Mouse (Mus musculus): ENCODE measurements around the gene Pla2g6. TPM values are rescaled to one million over a fixed set of nuclear protein-coding genes. Genes with fewer than 3 reads are reported as not detected.

Pla2g6 gene
- total RNA-seq, 2 experiments from 2014 or later = 24.5 to 25.6 TPM

DNA sequence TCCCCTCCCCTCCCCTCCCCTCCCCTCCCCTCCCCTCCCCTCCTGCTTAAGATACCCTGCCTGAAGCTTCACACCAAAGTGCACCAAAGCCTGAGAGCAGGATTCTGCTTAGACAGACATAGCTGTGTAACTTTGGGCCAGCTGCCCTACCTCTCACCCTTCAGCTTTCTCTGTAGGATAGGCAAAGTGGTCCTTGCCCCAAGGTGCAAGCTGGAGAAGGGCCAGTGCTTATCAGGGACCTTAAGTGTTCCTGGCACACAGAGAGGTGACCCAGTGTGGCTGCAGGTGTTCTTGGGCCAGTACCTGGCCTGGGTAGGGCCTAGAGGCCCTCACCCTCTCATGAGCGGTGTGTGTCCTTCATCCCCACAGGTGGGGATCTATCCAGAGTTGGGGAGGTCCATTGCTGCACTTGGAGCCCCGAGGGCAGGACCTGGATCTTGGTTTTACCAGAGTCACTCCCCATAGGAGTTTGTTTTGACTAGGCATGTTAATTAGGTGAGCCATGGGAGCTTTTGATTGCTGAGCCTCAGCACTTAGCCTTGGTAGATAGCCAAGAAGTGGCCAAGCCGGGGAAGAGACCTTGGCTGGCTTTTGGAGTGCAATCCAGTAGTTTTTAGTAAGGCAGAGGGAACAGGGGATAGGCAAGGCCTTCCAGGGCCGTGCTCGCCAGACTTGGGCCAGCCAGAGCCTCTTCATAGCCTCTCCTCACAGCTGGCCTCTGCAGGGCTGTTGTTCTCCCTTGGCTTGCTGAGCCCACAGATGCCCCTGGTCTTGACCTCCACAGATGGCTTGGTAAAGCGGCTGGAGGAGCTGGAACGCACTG is 83.9 kb downstream of the Pla2g6 start:
- no peak for DNase-seq
- intact Hi-C loops (cut with DNase I) = loop anchor here (5.0 kb wide), 1 partner anchor 223 kb away; no protein-coding TSS in a partner anchor

GRCm38 (mm10) chr15:79243234-79244042 is 84.8 kb downstream of the Pla2g6 start:
- peak; percentile 97 for DNase-seq
- intact Hi-C loops (cut with DNase I) = loop anchor here (5.0 kb wide), 1 partner anchor 224 kb away; no protein-coding TSS in a partner anchor

DNA sequence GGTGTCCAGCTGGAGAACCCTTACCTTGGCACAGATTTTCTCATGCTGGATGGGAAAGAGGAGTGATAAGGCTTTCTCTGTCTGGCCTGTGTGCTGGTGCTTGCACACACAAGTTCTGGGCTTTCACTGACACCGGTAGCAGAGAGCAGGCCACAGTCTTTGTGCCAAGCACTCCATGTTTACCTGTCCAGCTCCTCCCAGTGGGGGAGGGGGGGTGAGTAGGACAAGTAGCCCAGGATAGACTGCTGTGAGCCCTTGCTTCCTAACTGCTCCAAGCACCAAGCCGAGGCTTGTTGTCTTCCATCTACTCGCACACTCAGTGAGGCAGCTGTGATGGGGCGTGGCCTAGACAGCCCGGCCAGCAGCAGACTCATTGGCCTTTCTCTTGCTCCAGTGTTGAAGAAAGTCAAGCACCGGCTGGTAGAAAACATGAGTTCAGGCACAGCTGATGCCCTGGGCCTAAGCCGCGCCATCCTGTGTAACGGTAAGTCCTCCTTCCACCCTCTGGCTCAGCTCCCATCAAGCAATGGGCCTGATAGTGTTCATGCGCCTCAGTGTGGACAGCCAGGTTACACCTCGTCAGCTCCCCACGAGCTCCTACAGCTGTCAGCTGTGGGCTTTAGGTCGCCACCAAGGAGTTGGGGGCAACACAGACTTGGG is 85.5 kb downstream of the Pla2g6 start:
- DNase-seq = no peak

DNA sequence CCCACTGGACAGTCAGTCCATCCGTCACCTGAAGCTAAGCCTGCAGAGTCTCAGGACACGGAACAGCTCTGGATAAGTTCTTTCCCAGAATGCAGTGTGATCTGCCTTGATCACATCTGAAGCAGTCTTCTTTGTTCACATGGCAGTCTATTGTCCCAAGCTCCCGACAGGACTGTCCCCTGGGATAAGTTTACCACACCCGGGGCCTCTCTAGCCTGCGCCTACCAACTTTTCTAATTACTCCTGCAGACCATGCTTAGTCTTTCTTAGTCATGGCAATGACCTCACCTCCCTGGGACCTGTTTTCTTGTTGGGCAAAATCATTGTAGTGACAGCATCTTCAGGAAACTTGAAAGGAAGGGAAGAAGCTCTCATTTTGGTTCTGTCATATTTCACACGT is 90.2 kb downstream of the Pla2g6 start:
- DNase-seq = no peak
- intact Hi-C loops (cut with DNase I) = no loop called here

More for the DNA sequence above, 85.5 kb downstream of the Pla2g6 start:
- intact Hi-C loops (cut with DNase I) = loop anchor here (5.0 kb wide), 1 partner anchor 225 kb away; no protein-coding TSS in a partner anchor

Small RNA genes within 50 kb of the gene (microRNA-seq; reads per million reads assigned to microRNA genes)
- gene Mir1943 = 1.8 reads per million

Other genes with a start within 250 kb of the Pla2g6 start
- 10 to 100 TPM; 61.5 to 66.6 TPM for gene Micall1, start 219.5 kb downstream of the Pla2g6 start, total RNA-seq (2021)
- gene Polr2f, start 187.4 kb downstream of the Pla2g6 start, total RNA-seq (2021) = 100 to 1,000 TPM; 143 to 152 TPM
- 10 to 100 TPM; 12.1 to 13.1 TPM for gene 1700088E04Rik, start 187.1 kb downstream of the Pla2g6 start, total RNA-seq (2021)
- gene Sox10, start 163.2 kb downstream of the Pla2g6 start, total RNA-seq (2021) = 10 to 100 TPM; 16.5 to 18.1 TPM
- gene Pick1, start 99.2 kb downstream of the Pla2g6 start, total RNA-seq (2021) = 10 to 100 TPM; 63.3 to 69.7 TPM
- gene Gm49486, start 99.0 kb downstream of the Pla2g6 start, total RNA-seq (2021) = 1 to 10 TPM; 1.9 to 2.4 TPM
- gene Slc16a8, start 73.6 kb downstream of the Pla2g6 start, total RNA-seq (2021) = not detected
- gene Baiap2l2, start 42.9 kb downstream of the Pla2g6 start, total RNA-seq (2021) = 10 to 100 TPM in 1 of 2 experiments, 1 to 10 TPM in 1; 10.0 to 11.3 TPM
- 1 to 10 TPM; 1.5 to 1.9 TPM for gene Maff, start 18.2 kb upstream of the Pla2g6 start, total RNA-seq (2021)
- 10 to 100 TPM; 49.6 to 53.4 TPM for gene Tmem184b, start 75.2 kb upstream of the Pla2g6 start, total RNA-seq (2021)
- gene Csnk1e, start 127.2 kb upstream of the Pla2g6 start, total RNA-seq (2021) = 100 to 1,000 TPM; 285 to 296 TPM
- 10 to 100 TPM; 29.9 to 39.5 TPM for gene Kcnj4, start 176.9 kb upstream of the Pla2g6 start, total RNA-seq (2021)
- gene Kdelr3, start 188.0 kb upstream of the Pla2g6 start, total RNA-seq (2021) = under 1 TPM; 0.72 to 0.91 TPM
- 100 to 1,000 TPM; 446 to 452 TPM for gene Ddx17, start 218.4 kb upstream of the Pla2g6 start, total RNA-seq (2021)

All from left cerebral cortex, postnatal 4 days (tissue).